Mouse (Mus musculus) left cerebral cortex, adult 2 months (tissue): ENCODE measurements at regions not wholly inside any gene's neighbourhood (a gene's known extent, or its start where the extent isn't known, plus 50 kb on each side); places are given as distances from the start of the nearest gene placed in this dataset.

Experiments used
- DNase-seq, 2 experiments: peaks; one replicate each; pipeline ENCODE4 v3.0.0; 2021 to 2022; ENCODE audit warnings: low spot score in 2 of 2, mixed read lengths in 1 of 2; ENCODE audit errors: extremely low spot score in 1 of 2
- H3K27ac ChIP-seq: fragments of 200-600 bp; 2 replicates; pipeline ENCODE4 v1.8.1; 2022
- H3K4me3 ChIP-seq: fragments of 200-600 bp; 2 replicates; pipeline ENCODE4 v1.8.1; 2022
- CTCF ChIP-seq: fragments of 200-600 bp; IDR thresholded peaks from 2 replicates; pipeline ENCODE4 v1.8.1; 2022; ENCODE audit warnings: antibody characterized with exemption, mild to moderate bottlenecking, moderate library complexity
- intact Hi-C: fragments of 180-260 bp; cut with DNase I; formaldehyde crosslinking; loops from one replicate; pipeline ENCODE4 v1.15.1; 2025

- intact Hi-C loops, result no loop called here
- no peak overlapping the region for H3K27ac ChIP-seq
- H3K4me3 ChIP-seq, result no peak overlapping the region
- no peak for TF ChIP-seq CTCF
- DNase-seq, result no peak
Measured at GRCm38 (mm10) chr3:56302346-56303185, 119.1 kb upstream of the Nbea start.

GRCm38 (mm10) chr3:56300769-56301168 is 117.3 kb upstream of the Nbea start:
- intact Hi-C loops, result no loop called here
- DNase-seq, result no peak
- TF ChIP-seq CTCF, result no peak
- H3K4me3 ChIP-seq, result no peak overlapping the region
- no peak overlapping the region for H3K27ac ChIP-seq

- Histone ChIP-seq H3K4me3 (no peak overlapping the region), H3K27ac (no peak overlapping the region)
- no peak for TF ChIP-seq CTCF
- intact Hi-C loops, result no loop called here
- DNase-seq, result no peak
Measured at GRCm38 (mm10) chr3:56295578-56295977, 112.1 kb upstream of the Nbea start.

DNA sequence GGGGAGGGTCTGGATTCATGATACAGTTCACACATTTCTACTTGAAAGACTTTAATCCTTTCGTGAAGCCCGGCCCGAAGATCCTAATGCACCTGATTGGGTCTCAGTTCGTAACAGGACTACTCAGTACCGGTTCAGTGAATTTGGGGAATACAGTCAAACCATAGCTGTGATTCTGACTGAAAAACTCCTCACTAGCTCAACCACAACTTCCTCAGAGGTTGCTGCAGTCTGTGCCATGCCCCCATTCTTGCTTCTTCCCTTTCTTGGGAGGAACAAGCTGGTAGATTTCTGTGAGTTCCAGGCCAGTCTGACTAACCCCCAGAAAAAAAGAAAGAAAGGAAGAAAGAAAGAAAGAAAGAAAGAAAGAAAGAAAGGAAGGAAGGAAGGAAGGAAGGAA is 98.0 kb upstream of the Nbea start:
- DNase-seq, result no peak
- Histone ChIP-seq H3K4me3 (no peak overlapping the region), H3K27ac (no peak overlapping the region)
- no peak for TF ChIP-seq CTCF
- intact Hi-C loops, result no loop called here

GRCm38 (mm10) chr3:56280330-56280957 is 96.9 kb upstream of the Nbea start:
- TF ChIP-seq CTCF, result no peak
- H3K27ac ChIP-seq, result no peak overlapping the region
- H3K4me3 ChIP-seq, result no peak overlapping the region
- intact Hi-C loops, result no loop called here
- no peak for DNase-seq

DNA sequence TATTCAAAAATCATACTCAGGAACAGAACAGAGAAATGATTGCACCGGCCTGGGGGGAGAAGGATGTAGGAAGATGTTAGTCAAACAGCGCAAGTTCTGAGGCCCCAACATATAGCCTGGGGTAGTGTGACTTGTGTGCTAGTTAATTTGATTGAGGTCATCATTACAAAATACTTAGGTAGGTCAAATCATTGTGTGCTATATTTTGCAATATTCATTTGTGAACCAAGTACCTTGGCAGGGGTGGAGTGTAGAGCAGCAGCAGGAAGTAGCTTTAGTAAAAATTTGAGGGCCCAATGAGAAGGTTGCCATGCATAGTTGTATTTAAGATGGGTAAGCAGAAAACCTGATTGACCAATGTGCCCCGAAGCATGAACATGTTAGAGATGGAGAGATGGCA is 89.1 kb upstream of the Nbea start:
- intact Hi-C loops, result no loop called here
- no peak for TF ChIP-seq CTCF
- no peak overlapping the region for H3K4me3 ChIP-seq
- DNase-seq, result no peak
- no peak overlapping the region for H3K27ac ChIP-seq

DNA sequence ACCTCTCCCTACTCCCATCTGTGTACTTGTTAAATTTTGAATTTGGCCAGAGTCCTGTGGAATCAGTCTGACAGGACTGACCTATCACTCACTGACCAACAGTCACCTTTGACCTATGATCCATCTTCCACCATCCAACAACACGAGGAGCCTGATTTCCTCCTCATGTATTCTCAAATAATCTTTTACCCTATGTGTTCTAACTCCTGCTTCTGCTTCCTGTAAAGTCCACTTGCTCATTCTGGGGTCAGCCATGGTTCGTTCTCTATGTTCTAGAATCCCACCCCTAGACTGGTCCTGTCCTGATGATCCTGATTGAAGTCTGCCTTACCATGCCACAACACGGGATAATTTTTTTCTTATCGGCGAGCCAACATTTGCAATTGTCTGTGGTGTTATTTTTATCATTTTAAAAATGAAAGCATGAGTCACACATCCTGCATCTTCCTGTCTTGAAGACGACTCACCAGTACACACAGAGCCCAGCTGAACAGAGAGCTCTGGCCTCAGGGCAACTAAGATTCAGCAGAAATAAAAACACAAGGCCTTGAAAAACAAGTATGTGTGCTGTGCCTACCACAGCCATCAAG is 86.8 kb upstream of the Nbea start:
- no peak overlapping the region for H3K4me3 ChIP-seq
- H3K27ac ChIP-seq, result peak overlapping the region; percentile 12; the same call in 1 of the 2 replicates
- TF ChIP-seq CTCF, result no peak
- DNase-seq, result peak in 1 of 2 experiments; percentile 14
- intact Hi-C loops, result no loop called here

DNA sequence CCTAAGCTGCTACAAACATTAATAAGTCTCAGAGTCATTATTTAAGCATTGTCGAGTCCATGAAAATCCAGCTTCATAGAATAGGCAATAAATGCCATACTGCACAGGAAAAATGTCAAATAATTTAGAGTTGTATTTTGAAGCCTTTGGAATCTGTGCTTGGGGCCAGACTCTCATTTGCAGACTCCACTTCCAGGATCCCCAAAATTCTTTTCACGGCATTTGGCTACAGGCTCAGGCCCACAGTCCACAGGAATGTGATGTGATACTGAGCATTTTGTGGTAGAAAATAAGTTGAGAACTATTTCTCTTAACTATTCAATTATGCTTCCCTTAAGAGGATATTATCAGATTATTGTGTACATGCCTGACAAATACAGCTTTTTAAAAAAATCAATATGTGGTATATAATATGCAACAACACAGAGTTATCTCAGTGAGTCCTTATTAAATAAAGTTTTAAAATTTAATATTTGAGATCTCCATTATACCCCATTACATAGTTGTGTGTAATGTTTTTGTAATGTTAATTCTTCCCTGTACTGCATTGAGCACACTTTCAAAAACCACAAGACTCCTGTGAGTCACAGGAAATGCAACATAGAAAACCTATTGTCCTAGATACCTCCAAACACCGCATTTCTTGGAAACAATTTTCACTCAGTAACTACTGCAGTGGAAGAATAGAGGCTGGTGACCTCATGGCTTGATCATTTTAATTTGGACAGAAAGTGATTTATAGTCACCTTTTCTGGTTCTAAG is 78.5 kb upstream of the Nbea start:
- no peak for TF ChIP-seq CTCF
- H3K27ac ChIP-seq, result no peak overlapping the region
- no peak for DNase-seq
- no peak overlapping the region for H3K4me3 ChIP-seq
- intact Hi-C loops, result no loop called here

GRCm38 (mm10) chr3:56256271-56256670 is 72.8 kb upstream of the Nbea start:
- no peak for DNase-seq
- TF ChIP-seq CTCF, result no peak

DNA sequence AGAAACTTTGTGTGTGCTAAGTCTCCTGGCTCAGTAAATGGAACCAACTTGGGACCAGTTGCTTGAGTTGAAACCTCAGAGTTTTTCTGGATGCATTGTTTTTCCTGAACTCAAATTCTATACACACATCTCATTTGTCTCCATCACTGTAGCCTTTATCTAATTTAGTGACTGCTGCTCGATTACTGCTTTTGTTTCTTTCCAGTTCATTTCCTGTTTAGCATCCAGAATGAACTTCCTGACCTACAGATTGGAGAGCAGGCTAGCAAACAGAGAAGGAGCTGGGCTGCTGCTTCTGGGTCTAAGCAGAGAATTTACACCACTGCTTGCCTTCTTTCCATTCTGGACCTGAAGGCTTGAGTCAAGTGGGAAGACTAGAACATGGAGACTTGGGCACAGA is 60.9 kb upstream of the Nbea start:
- Histone ChIP-seq H3K27ac (no peak overlapping the region), H3K4me3 (no peak overlapping the region)
- DNase-seq, result no peak
- intact Hi-C loops, result no loop called here
- no peak for TF ChIP-seq CTCF

More at GRCm38 (mm10) chr3:56256271-56256670, 72.8 kb upstream of the Nbea start:
- no peak overlapping the region for H3K4me3 ChIP-seq
- intact Hi-C loops, result no loop called here
- no peak overlapping the region for H3K27ac ChIP-seq

- intact Hi-C loops, result no loop called here
- TF ChIP-seq CTCF, result no peak
- no peak for DNase-seq
- Histone ChIP-seq H3K4me3 (no peak overlapping the region), H3K27ac (no peak overlapping the region)
Measured at GRCm38 (mm10) chr3:56238228-56238627, 54.7 kb upstream of the Nbea start.

DNA sequence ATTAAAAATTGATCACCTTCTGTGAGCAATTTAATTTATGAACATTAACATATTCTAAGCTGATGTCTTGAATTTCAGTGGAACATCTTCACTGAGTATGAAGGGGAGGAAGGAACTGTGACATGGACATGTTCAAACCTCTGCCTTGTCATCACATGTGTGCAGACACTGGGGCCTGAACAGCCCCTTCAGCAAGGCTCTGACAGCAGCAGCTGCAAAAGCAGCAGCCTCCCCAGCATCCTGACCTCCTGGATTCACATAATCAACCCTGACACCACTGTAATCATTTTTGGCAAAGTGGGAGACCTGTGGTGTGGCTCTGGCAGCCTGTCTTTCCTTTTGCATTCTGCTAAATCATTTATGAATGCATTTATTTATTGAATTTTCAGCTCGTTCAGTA is 52.7 kb upstream of the Nbea start:
- no peak for TF ChIP-seq CTCF
- no peak overlapping the region for H3K27ac ChIP-seq
- no peak for DNase-seq
- intact Hi-C loops, result no loop called here
- H3K4me3 ChIP-seq, result no peak overlapping the region
